Mouse (Mus musculus) midbrain, embryonic 15.5 days (tissue): Measurements from ENCODE around the gene Mag. TPM values are rescaled to one million over a fixed set of nuclear protein-coding genes. Genes with fewer than 3 reads are reported as not detected.
"Not testable (repeated sequence)": the region's sequence is repeated elsewhere in the genome, so short reads cannot be mapped to it uniquely, and the experiment has no call there.

Experiments
- ATAC-seq: fragments of 200-750 bp; cut with Nextera tagmentation; replicated peaks from 2 replicates; pipeline ENCODE4 v1.8.0; 2017; ENCODE audit warnings: moderate TSS enrichment
- H3K27ac ChIP-seq: fragments of 300-500 bp; sonication (generic); 2 replicates; pipeline ENCODE4 v1.5.1; 2015; ENCODE audit warnings: mild to moderate bottlenecking, inconsistent platforms
- H3K27me3 ChIP-seq: fragments of 300-500 bp; sonication (generic); replicated peaks from 2 replicates; pipeline ENCODE4 v1.6.1; 2015; ENCODE audit warnings: inconsistent platforms
- H3K36me3 ChIP-seq: fragments of 300-500 bp; sonication (generic); replicated peaks from 2 replicates; pipeline ENCODE4 v1.6.1; 2015; ENCODE audit warnings: inconsistent platforms
- H3K4me1 ChIP-seq: fragments of 300-500 bp; sonication (generic); 2 replicates; pipeline ENCODE4 v1.6.1; 2015; ENCODE audit warnings: inconsistent platforms
- H3K4me2 ChIP-seq: fragments of 300-500 bp; sonication (generic); 2 replicates; pipeline ENCODE4 v1.6.1; 2015; ENCODE audit warnings: inconsistent platforms, mild to moderate bottlenecking, moderate library complexity
- H3K4me3 ChIP-seq: fragments of 300-500 bp; sonication (generic); 2 replicates; pipeline ENCODE4 v1.5.1; 2015; ENCODE audit warnings: mild to moderate bottlenecking, inconsistent platforms
- H3K9ac ChIP-seq: fragments of 300-500 bp; sonication (generic); 2 replicates; pipeline ENCODE4 v1.6.1; 2015; ENCODE audit warnings: mild to moderate bottlenecking, inconsistent platforms
- H3K9me3 ChIP-seq: fragments of 300-500 bp; sonication (generic); 2 replicates; pipeline ENCODE4 v1.6.1; 2016; ENCODE audit warnings: inconsistent platforms
- WGBS: fragments of 180-500 bp; shearing (Covaris S2); methylation state at CpG from one replicate; pipeline ENCODE4 v1.1.7; 2015; ENCODE audit warnings: mixed read lengths; 5-methylcytosine and 5-hydroxymethylcytosine counted together
- polyA plus RNA-seq: library from polyadenylated mRNA; unstranded; fragments of >200 nt; fragmentation: Nextera tagmentation; extraction: Ambion mirVana; gene quantifications from 2 replicates; pipeline ENCODE4 v1.2.1, GENCODE M21; 2015

The Mag gene
- polyA plus RNA-seq, 1 experiment from 2014 or later: 2.9 TPM

GRCm38 (mm10) chr7:30924071-30924470 lies 9.4 kb upstream of the Mag start:
- Histone ChIP-seq H3K9ac (no peak overlapping the region), H3K4me3 (no peak overlapping the region), H3K9me3 (no peaks in the 10 kb centered on the region), H3K27me3 (no peaks in the 10 kb centered on the region), H3K4me1 (no peaks in the 10 kb centered on the region), H3K36me3 (no peaks in the 10 kb centered on the region), H3K27ac (no peak overlapping the region), H3K4me2 (no peak overlapping the region)
- ATAC-seq: no peak
- 58% methylated on average over 3 of the region's 3 CpGs for WGBS

- 56% methylated on average over 3 of the region's 3 CpGs for WGBS
- H3K27me3 ChIP-seq, H3K9me3 ChIP-seq, H3K4me2 ChIP-seq, H3K4me1 ChIP-seq, H3K9ac ChIP-seq, H3K36me3 ChIP-seq, H3K27ac ChIP-seq, H3K4me3 ChIP-seq, ATAC-seq: not testable (repeated sequence)
Observed at GRCm38 (mm10) chr7:30922490-30922889, 7.8 kb upstream of the Mag start.

GRCm38 (mm10) chr7:30920217-30920616 lies 5.5 kb upstream of the Mag start:
- no peak overlapping the region for H3K4me2 ChIP-seq
- no peak overlapping the region for H3K9ac ChIP-seq
- no peak overlapping the region for H3K4me3 ChIP-seq
- H3K4me1 ChIP-seq: no peaks in the 10 kb centered on the region; the same call in 1 of the 2 replicates
- no peak for ATAC-seq
- no peaks in the 10 kb centered on the region for H3K36me3 ChIP-seq
- H3K27ac ChIP-seq: no peak overlapping the region
- 77% methylated on average over 3 of the region's 3 CpGs for WGBS
- H3K27me3 ChIP-seq: no peaks in the 10 kb centered on the region
- no peaks in the 10 kb centered on the region for H3K9me3 ChIP-seq

- no peaks in the 10 kb centered on the region for H3K9me3 ChIP-seq
- H3K27me3 ChIP-seq: no peaks in the 10 kb centered on the region
- H3K4me2 ChIP-seq: no peak overlapping the region
- no peak overlapping the region for H3K27ac ChIP-seq
- H3K4me3 ChIP-seq: no peak overlapping the region
- WGBS: 53% methylated on average over 4 of the region's 4 CpGs
- ATAC-seq: no peak
- no peaks in the 10 kb centered on the region; the same call in 1 of the 2 replicates for H3K4me1 ChIP-seq
- no peak overlapping the region for H3K9ac ChIP-seq
- H3K36me3 ChIP-seq: no peaks in the 10 kb centered on the region
Observed at GRCm38 (mm10) chr7:30917219-30917618, 2.5 kb upstream of the Mag start.

- Histone ChIP-seq H3K9me3 (no peaks in the 10 kb centered on the region), H3K9ac (no peak overlapping the region), H3K27me3 (no peaks in the 10 kb centered on the region), H3K27ac (no peak overlapping the region), H3K4me2 (no peak overlapping the region), H3K4me1 (no peaks in the 10 kb centered on the region; the same call in 1 of the 2 replicates), H3K4me3 (no peak overlapping the region), H3K36me3 (no peaks in the 10 kb centered on the region)
- 26% methylated on average over 6 of the region's 6 CpGs for WGBS
- ATAC-seq: no peak
Observed at GRCm38 (mm10) chr7:30916713-30917112, 2.0 kb upstream of the Mag start.

- 81% methylated on average over 6 of the region's 6 CpGs for WGBS
- no peak overlapping the region for H3K27ac ChIP-seq
- H3K9ac ChIP-seq: no peak overlapping the region
Observed at GRCm38 (mm10) chr7:30909773-30910172, 4.9 kb downstream of the Mag start.

GRCm38 (mm10) chr7:30908992-30909431 lies 5.7 kb downstream of the Mag start:
- Histone ChIP-seq H3K9me3 (no peaks in the 10 kb centered on the region), H3K27ac (no peak overlapping the region), H3K36me3 (no peaks in the 10 kb centered on the region), H3K4me3 (peak overlapping the region; percentile 27), H3K27me3 (peaks cover 4% of the 10 kb centered on the region), H3K4me2 (peak overlapping the region; percentile 61), H3K9ac (no peak overlapping the region), H3K4me1 (peaks cover 11% of the 10 kb centered on the region)
- 24% methylated on average over 16 of the region's 17 CpGs for WGBS
- ATAC-seq: peak; percentile 11; the same call in 1 of the 2 replicates

More at GRCm38 (mm10) chr7:30909773-30910172, 4.9 kb downstream of the Mag start:
- H3K9me3 ChIP-seq: no peaks in the 10 kb centered on the region
- H3K4me3 ChIP-seq: no peak overlapping the region
- no peak for ATAC-seq
- H3K4me1 ChIP-seq: peaks cover 11% of the 10 kb centered on the region
- no peak overlapping the region for H3K4me2 ChIP-seq
- peaks cover 4% of the 10 kb centered on the region for H3K27me3 ChIP-seq
- H3K36me3 ChIP-seq: no peaks in the 10 kb centered on the region

GRCm38 (mm10) chr7:30908277-30908991 lies 6.2 kb downstream of the Mag start:
- H3K4me3 ChIP-seq: peak overlapping the region; percentile 27
- 2% methylated on average over 24 of the region's 26 CpGs for WGBS
- peak; percentile 45 for ATAC-seq
- H3K4me2 ChIP-seq: peak overlapping the region; percentile 61
- H3K9ac ChIP-seq: peak overlapping the region; percentile 32
- H3K27me3 ChIP-seq: peaks cover 4% of the 10 kb centered on the region
- no peaks in the 10 kb centered on the region for H3K9me3 ChIP-seq
- H3K36me3 ChIP-seq: no peaks in the 10 kb centered on the region
- no peak overlapping the region for H3K27ac ChIP-seq
- peaks cover 11% of the 10 kb centered on the region for H3K4me1 ChIP-seq

- Histone ChIP-seq H3K4me3 (no peak overlapping the region), H3K9me3 (no peaks in the 10 kb centered on the region), H3K9ac (no peak overlapping the region), H3K4me1 (peaks cover 11% of the 10 kb centered on the region), H3K36me3 (no peaks in the 10 kb centered on the region), H3K27ac (no peak overlapping the region), H3K4me2 (no peak overlapping the region), H3K27me3 (peaks cover 4% of the 10 kb centered on the region)
- 57% methylated on average over 4 of the region's 4 CpGs for WGBS
- no peak for ATAC-seq
Observed at GRCm38 (mm10) chr7:30904042-30904441, 10.6 kb downstream of the Mag start.

GRCm38 (mm10) chr7:30895217-30895616 lies 19.5 kb downstream of the Mag start:
- Histone ChIP-seq H3K27me3 (no peaks in the 10 kb centered on the region), H3K4me1 (no peaks in the 10 kb centered on the region), H3K4me2 (no peak overlapping the region), H3K4me3 (no peak overlapping the region), H3K27ac (no peak overlapping the region), H3K36me3 (no peaks in the 10 kb centered on the region), H3K9ac (no peak overlapping the region), H3K9me3 (no peaks in the 10 kb centered on the region)
- ATAC-seq: no peak
- WGBS: 95% methylated on average over 3 of the region's 3 CpGs

GRCm38 (mm10) chr7:30892515-30892914 lies 22.2 kb downstream of the Mag start:
- 83% methylated on average over 3 of the region's 3 CpGs for WGBS

GRCm38 (mm10) chr7:30891746-30892145 lies 22.9 kb downstream of the Mag start:
- ATAC-seq: no peak
- H3K27me3 ChIP-seq: no peaks in the 10 kb centered on the region
- H3K9ac ChIP-seq: no peak overlapping the region
- H3K4me1 ChIP-seq: no peaks in the 10 kb centered on the region
- H3K36me3 ChIP-seq: no peaks in the 10 kb centered on the region
- no peak overlapping the region for H3K27ac ChIP-seq
- no peak overlapping the region for H3K4me2 ChIP-seq
- H3K4me3 ChIP-seq: no peak overlapping the region
- 84% methylated on average over 9 of the region's 9 CpGs for WGBS
- H3K9me3 ChIP-seq: no peaks in the 10 kb centered on the region

More at GRCm38 (mm10) chr7:30892515-30892914, 22.2 kb downstream of the Mag start:
- Histone ChIP-seq H3K27ac (no peak overlapping the region), H3K27me3 (no peaks in the 10 kb centered on the region), H3K36me3 (no peaks in the 10 kb centered on the region), H3K4me1 (no peaks in the 10 kb centered on the region), H3K9ac (no peak overlapping the region), H3K4me3 (no peak overlapping the region), H3K4me2 (no peak overlapping the region), H3K9me3 (no peaks in the 10 kb centered on the region)
- ATAC-seq: no peak

- 83% methylated on average over 2 of the region's 2 CpGs for WGBS
- H3K36me3 ChIP-seq: no peaks in the 10 kb centered on the region
- no peaks in the 10 kb centered on the region for H3K4me1 ChIP-seq
- no peaks in the 10 kb centered on the region for H3K27me3 ChIP-seq
- no peak overlapping the region for H3K4me3 ChIP-seq
- H3K4me2 ChIP-seq: no peak overlapping the region
- H3K9ac ChIP-seq: no peak overlapping the region
- H3K27ac ChIP-seq: no peak overlapping the region
- H3K9me3 ChIP-seq: no peaks in the 10 kb centered on the region
- ATAC-seq: no peak
Observed at GRCm38 (mm10) chr7:30890681-30891080, 24.0 kb downstream of the Mag start.
